Mouse (Mus musculus): Measurements from ENCODE around the gene Snx29. TPM values are rescaled to one million over a fixed set of nuclear protein-coding genes. Genes with fewer than 3 reads are reported as not detected.

The Snx29 gene
- total and polyA plus RNA-seq, 2 experiments from 2014 or later = 7.0 to 22.8 TPM

- Histone ChIP-seq H3K9me3 (ENCODE audit: low read length) (no peaks in the 10 kb centered on the region), H3K9ac (replicated peaks; ENCODE audit: low read length, poor library complexity, severe bottlenecking) (no peak overlapping the region), H3K4me2 (ENCODE audit: low read depth, low read length, poor library complexity, severe bottlenecking) (no peak overlapping the region), H3K4me3 (ENCODE audit: low read depth, low read length) (no peak overlapping the region), H3K36me3 (ENCODE audit: insufficient read depth, low read length) (0 out of 2 replicates have a peak, but pooled peaks cover 9% of the 10 kb centered on the region), H3K27ac (ENCODE audit: low read depth, low read length) (no peak overlapping the region), H3K4me1 (ENCODE audit: insufficient read depth, low read length) (no peaks in the 10 kb centered on the region), H3K27me3 (ENCODE audit: insufficient read depth, low read length) (no peaks in the 10 kb centered on the region)
- 41% methylated on average over 2 of the region's 2 CpGs for WGBS
- TF ChIP-seq CTCF (IDR thresholded peaks at IDR 0.05) = no peak
- DNase-seq (ENCODE audit: low spot score) (no peak), ATAC-seq (ENCODE audit: low FRiP score) (no peak)
Measured at GRCm38 (mm10) chr16:11457609-11458350, 135.1 kb downstream of the Snx29 start.

GRCm38 (mm10) chr16:11460210-11460609 lies 137.5 kb downstream of the Snx29 start:
- DNase-seq (ENCODE audit: low spot score) (no peak), ATAC-seq (ENCODE audit: low FRiP score) (no peak)
- Histone ChIP-seq H3K4me2 (ENCODE audit: low read depth, low read length, poor library complexity, severe bottlenecking) (no peak overlapping the region), H3K9ac (replicated peaks; ENCODE audit: low read length, poor library complexity, severe bottlenecking) (no peak overlapping the region), H3K27me3 (ENCODE audit: insufficient read depth, low read length) (no peaks in the 10 kb centered on the region), H3K4me3 (ENCODE audit: low read depth, low read length) (no peak overlapping the region), H3K27ac (ENCODE audit: low read depth, low read length) (no peak overlapping the region), H3K36me3 (ENCODE audit: insufficient read depth, low read length) (0 out of 2 replicates have a peak, but pooled peaks cover 6% of the 10 kb centered on the region), H3K4me1 (ENCODE audit: insufficient read depth, low read length) (no peaks in the 10 kb centered on the region), H3K9me3 (ENCODE audit: low read length) (no peaks in the 10 kb centered on the region)
- TF ChIP-seq CTCF (IDR thresholded peaks at IDR 0.05) = no peak
- 95% methylated on average over 1 of the region's 1 CpGs for WGBS

- no peak overlapping the region for H3K9ac ChIP-seq (replicated peaks; ENCODE audit: low read length, poor library complexity, severe bottlenecking)
- no peak overlapping the region for H3K4me3 ChIP-seq (ENCODE audit: low read depth, low read length)
- H3K9me3 ChIP-seq (ENCODE audit: low read length) = no peaks in the 10 kb centered on the region
- H3K36me3 ChIP-seq (ENCODE audit: insufficient read depth, low read length) = 0 out of 2 replicates have a peak, but pooled peaks cover 2% of the 10 kb centered on the region
- ATAC-seq (ENCODE audit: low FRiP score) (no peak), DNase-seq (ENCODE audit: low spot score) (no peak)
- WGBS = 77% methylated on average over 7 of the region's 7 CpGs
- H3K4me1 ChIP-seq (ENCODE audit: insufficient read depth, low read length) = no peaks in the 10 kb centered on the region
- H3K27ac ChIP-seq (ENCODE audit: low read depth, low read length) = no peak overlapping the region
- H3K4me2 ChIP-seq (ENCODE audit: low read depth, low read length, poor library complexity, severe bottlenecking) = no peak overlapping the region
- TF ChIP-seq CTCF (IDR thresholded peaks at IDR 0.05) = no peak
- no peaks in the 10 kb centered on the region for H3K27me3 ChIP-seq (ENCODE audit: insufficient read depth, low read length)
Measured at GRCm38 (mm10) chr16:11461612-11462011, 138.9 kb downstream of the Snx29 start.

GRCm38 (mm10) chr16:11468533-11469179 lies 145.9 kb downstream of the Snx29 start:
- peak; percentile 55 for ATAC-seq (ENCODE audit: low FRiP score)
- Histone ChIP-seq H3K36me3 (ENCODE audit: insufficient read depth, low read length) (no peaks in the 10 kb centered on the region), H3K4me3 (ENCODE audit: low read depth, low read length) (no peak overlapping the region), H3K9ac (replicated peaks; ENCODE audit: low read length, poor library complexity, severe bottlenecking) (no peak overlapping the region), H3K4me2 (ENCODE audit: low read depth, low read length, poor library complexity, severe bottlenecking) (no peak overlapping the region), H3K27me3 (ENCODE audit: insufficient read depth, low read length) (no peaks in the 10 kb centered on the region), H3K27ac (ENCODE audit: low read depth, low read length) (no peak overlapping the region), H3K4me1 (ENCODE audit: insufficient read depth, low read length) (no peaks in the 10 kb centered on the region; the same call in 1 of the 2 replicates), H3K9me3 (ENCODE audit: low read length) (no peaks in the 10 kb centered on the region)
- DNase-seq (ENCODE audit: low spot score) = peak; percentile 82
- 56% methylated on average over 15 of the region's 15 CpGs for WGBS
- peak; percentile 98 for TF ChIP-seq CTCF (IDR thresholded peaks at IDR 0.05)

GRCm38 (mm10) chr16:11469491-11469890 lies 146.8 kb downstream of the Snx29 start:
- TF ChIP-seq CTCF (IDR thresholded peaks at IDR 0.05) = no peak
- ATAC-seq (ENCODE audit: low FRiP score) (no peak), DNase-seq (ENCODE audit: low spot score) (no peak)
- Histone ChIP-seq H3K4me2 (ENCODE audit: low read depth, low read length, poor library complexity, severe bottlenecking) (no peak overlapping the region), H3K27ac (ENCODE audit: low read depth, low read length) (no peak overlapping the region), H3K36me3 (ENCODE audit: insufficient read depth, low read length) (no peaks in the 10 kb centered on the region), H3K9ac (replicated peaks; ENCODE audit: low read length, poor library complexity, severe bottlenecking) (no peak overlapping the region), H3K4me1 (ENCODE audit: insufficient read depth, low read length) (no peaks in the 10 kb centered on the region; the same call in 1 of the 2 replicates), H3K4me3 (ENCODE audit: low read depth, low read length) (no peak overlapping the region), H3K9me3 (ENCODE audit: low read length) (no peaks in the 10 kb centered on the region), H3K27me3 (ENCODE audit: insufficient read depth, low read length) (no peaks in the 10 kb centered on the region)
- WGBS = 92% methylated on average over 3 of the region's 3 CpGs

- H3K4me3 ChIP-seq (ENCODE audit: low read depth, low read length) = no peak overlapping the region
- H3K27ac ChIP-seq (ENCODE audit: low read depth, low read length) = no peak overlapping the region
- TF ChIP-seq CTCF (IDR thresholded peaks at IDR 0.05) = no peak
- DNase-seq (ENCODE audit: low spot score) = no peak
- no peaks in the 10 kb centered on the region for H3K9me3 ChIP-seq (ENCODE audit: low read length)
- H3K4me2 ChIP-seq (ENCODE audit: low read depth, low read length, poor library complexity, severe bottlenecking) = no peak overlapping the region
- no peaks in the 10 kb centered on the region; the same call in 1 of the 2 replicates for H3K4me1 ChIP-seq (ENCODE audit: insufficient read depth, low read length)
- no peak for ATAC-seq (ENCODE audit: low FRiP score)
- no peaks in the 10 kb centered on the region for H3K27me3 ChIP-seq (ENCODE audit: insufficient read depth, low read length)
- 60% methylated on average over 2 of the region's 2 CpGs for WGBS
- no peaks in the 10 kb centered on the region for H3K36me3 ChIP-seq (ENCODE audit: insufficient read depth, low read length)
- H3K9ac ChIP-seq (replicated peaks; ENCODE audit: low read length, poor library complexity, severe bottlenecking) = no peak overlapping the region
Measured at GRCm38 (mm10) chr16:11471246-11471645, 148.5 kb downstream of the Snx29 start.
